ENCODE assay signal across 16 mouse cellular contexts in genomic region chr15:100960958-100961357, GRCm38 (mm10).
DNase-seq lines count a peak whose midpoint lies in the region; TF ChIP-seq lines count a peak whose summit lies in the region.
"Had no signal": no experiment of that assay in that cellular context is flagged by ENCODE, and none has a peak within 500 bp of the region (broad histone marks: within the 10 kb centered on the region; RNA-seq: fewer than 3 reads in every experiment).

No protein-coding gene starts in this region.

- no peaks in the 10 kb centered on the region for H3K4me1 ChIP-seq in hindbrain, embryonic 10.5 days (replicated peaks)
- H3K4me1 ChIP-seq: embryonic facial prominence, embryonic 15.5 days; midbrain, embryonic 12.5 days had no signal

- TF ChIP-seq CTCF in layer of hippocampus, adult 2 months (conservative IDR thresholded peaks at IDR 0.05): no peak

- peak; percentile 61 for DNase-seq in left cerebral cortex, adult 11 months (ENCODE audit: low spot score)
- no peak for DNase-seq in left cerebral cortex, postnatal 4 days
- peak; percentile 71 to 86 for DNase-seq in layer of hippocampus, adult 2 months (ENCODE audit: low spot score in 2 of 2)
- DNase-seq in layer of hippocampus, postnatal 14 days (ENCODE audit: low spot score in 2 of 2): peak; percentile 43 to 69
- peak; percentile 48 to 72 for DNase-seq in right cerebral cortex, postnatal 36 days (ENCODE audit: low spot score in 2 of 2)
- DNase-seq in hindbrain, embryonic 10.5 days (ENCODE audit: low spot score): no peak
- no peak for DNase-seq in kidney, adult 11 months
- DNase-seq: adrenal gland, adult 2 months; cerebellum, adult 11 months; embryo, embryonic 11 days; kidney, adult 18-20 months; kidney, postnatal 10 days; liver; thymus, postnatal 25 days had no signal

- H3K4me3 ChIP-seq in layer of hippocampus, adult 2 months: no peak overlapping the region
- no peak overlapping the region for H3K4me3 ChIP-seq in hindbrain, embryonic 10.5 days
- H3K4me3 ChIP-seq: embryonic facial prominence, embryonic 15.5 days; midbrain, embryonic 12.5 days had no signal

- H3K36me3 ChIP-seq in hindbrain, embryonic 10.5 days: no peaks in the 10 kb centered on the region
- H3K36me3 ChIP-seq: embryonic facial prominence, embryonic 15.5 days; midbrain, embryonic 12.5 days had no signal

- peak overlapping the region; percentile 94 for H3K27ac ChIP-seq in layer of hippocampus, adult 2 months
- no peak overlapping the region for H3K27ac ChIP-seq in hindbrain, embryonic 10.5 days
- H3K27ac ChIP-seq: embryonic facial prominence, embryonic 15.5 days; midbrain, embryonic 12.5 days had no signal

- intact Hi-C loops in left cerebral cortex, postnatal 4 days (cut with DNase I): no loop called here

- H3K27me3 ChIP-seq in hindbrain, embryonic 10.5 days (ENCODE audit: insufficient read depth, poor library complexity, severe bottlenecking): no peaks in the 10 kb centered on the region
- H3K27me3 ChIP-seq: embryonic facial prominence, embryonic 15.5 days; midbrain, embryonic 12.5 days had no signal

- no peaks in the 10 kb centered on the region for H3K9me3 ChIP-seq in hindbrain, embryonic 10.5 days
- H3K9me3 ChIP-seq: embryonic facial prominence, embryonic 15.5 days; midbrain, embryonic 12.5 days had no signal

- 84% methylated on average over 6 of the region's 6 CpGs for WGBS in hindbrain, embryonic 10.5 days

Comparison
In these comparisons a context has a peak if more than half of its experiments do, and no peak if none do; other contexts are left out.
1. DNase-seq: peak in left cerebral cortex, adult 11 months (single experiment), layer of hippocampus, adult 2 months (2 of 2), layer of hippocampus, postnatal 14 days (2 of 2) and right cerebral cortex, postnatal 36 days (2 of 2); none in left cerebral cortex, postnatal 4 days (single experiment), hindbrain, embryonic 10.5 days (single experiment) and kidney, adult 11 months (single experiment).